Mouse (Mus musculus) heart, adult 9 months (tissue): ENCODE data around the gene Mup14.
"Not testable (repeated sequence)": the region's sequence is repeated elsewhere in the genome, so short reads cannot be mapped to it uniquely, and the experiment has no call there.

Source experiments
- DNase-seq, 2 experiments: peaks; one replicate each; pipeline ENCODE4 v3.0.0; 2022; ENCODE audit warnings: low spot score in 2 of 2

Mup14 gene

GRCm38 (mm10) chr4:61303900-61304299 is at the start of gene Mup14:
Gene Mup14, minus strand, starts transcription at chr4:61304000.
- DNase-seq, result not testable (repeated sequence)

- DNase-seq, result not testable (repeated sequence)
Measured at GRCm38 (mm10) chr4:61338108-61338507, 34.3 kb upstream of the Mup14 start.
